ENCODE assay signal across 15 mouse cellular contexts in the genomic region with DNA sequence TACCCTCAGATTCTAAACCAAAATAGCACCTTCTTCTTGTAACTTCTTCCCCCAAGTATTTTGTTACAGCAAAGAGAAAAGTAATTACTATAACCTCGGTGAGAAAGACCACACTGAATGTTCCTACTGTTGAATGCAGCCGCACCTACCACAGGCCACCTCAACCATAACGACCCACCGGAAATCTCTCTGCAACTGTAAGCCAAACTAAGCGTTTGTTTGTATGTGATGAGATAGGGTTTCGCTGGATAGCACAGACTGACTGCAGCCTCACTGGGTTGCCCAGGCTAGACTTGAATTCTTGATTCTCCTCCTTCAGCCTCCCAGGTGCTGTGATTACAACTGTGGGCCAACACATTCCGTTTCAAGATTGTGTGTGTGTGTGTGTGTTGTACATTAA. TPM values are rescaled to one million over a fixed set of nuclear protein-coding genes. Genes with fewer than 3 reads are reported as not detected.
DNase-seq lines count a peak whose midpoint lies in the region.
"Had no signal": no experiment of that assay in that cellular context is flagged by ENCODE, and none has a peak within 500 bp of the region (broad histone marks: within the 10 kb centered on the region; RNA-seq: fewer than 3 reads in every experiment).

No protein-coding gene starts in this region.

- peak; percentile 74 for DNase-seq in heart, adult 11 months
- DNase-seq in heart, postnatal 10 days = no peak
- peak; percentile 27 to 31 for DNase-seq in B cell, adult 2 months
- DNase-seq in induced T-regulatory cell, adult 2 months (ENCODE audit: low read depth) = peak; percentile 57
- DNase-seq in lung, postnatal 14 days = no peak
- no peak for DNase-seq in kidney, postnatal 36 days
- DNase-seq: adrenal gland, adult 8-10 months; adrenal gland, postnatal 14 days; adrenal gland, postnatal 36 days; cerebellum, adult 11-12 months; cerebellum, adult 2 months; cerebellum, adult 9-10 months; cerebellum, postnatal 10 days; cerebellum, postnatal 25 days; forebrain, postnatal 0 days had no signal

- intact Hi-C loops in heart, postnatal 10 days (cut with DNase I) = no loop called here

RNA-seq across cellular contexts. Expression of a gene that starts 15.5 kb away (rescaled TPM):
- total RNA-seq in heart, postnatal 10 days (2021) = 10 to 100 TPM; 74.8 to 95.8 TPM

Comparison
In these comparisons a context has a peak if more than half of its experiments do, and no peak if none do; other contexts are left out.
1. DNase-seq: peak in heart, adult 11 months (single experiment), B cell, adult 2 months (2 of 2) and induced T-regulatory cell, adult 2 months (single experiment); none in heart, postnatal 10 days (0 of 2), lung, postnatal 14 days (single experiment) and kidney, postnatal 36 days (0 of 2).